Mouse (Mus musculus): Measurements from ENCODE around the gene Tff1. TPM values are rescaled to one million over a fixed set of nuclear protein-coding genes. Genes with fewer than 3 reads are reported as not detected.

Tff1 gene
- polyA plus RNA-seq (2015; fragmentation: Nextera tagmentation; extraction: Ambion mirVana): not detected in 2 replicates

DNA sequence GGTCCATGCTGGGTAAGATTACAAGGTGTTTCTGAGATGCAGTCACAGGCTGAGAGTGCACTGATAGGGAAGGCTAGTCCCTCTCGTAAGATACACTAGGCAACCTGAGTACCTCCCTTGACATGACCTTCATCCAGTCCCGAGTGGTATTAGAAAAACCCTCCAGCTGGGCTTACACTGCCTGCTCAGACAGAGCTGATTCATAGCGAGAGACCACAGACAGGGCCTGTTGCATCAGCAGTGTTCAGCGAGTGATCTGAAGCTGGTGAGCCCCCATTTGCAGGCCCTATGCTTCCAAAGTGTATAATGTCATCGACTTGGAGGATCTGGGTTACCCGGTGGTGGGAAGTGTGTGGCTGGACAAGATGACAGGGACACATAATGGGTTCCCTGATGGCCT is at the start of gene Tff1:
Tff1 (minus strand) TSS at position 151 of the 400 bp plus-strand sequence.
- 60% methylated on average over 6 of the region's 6 CpGs for WGBS
- H3K27ac ChIP-seq: no peak within 1 kb of the TSS
- ATAC-seq (replicated peaks; ENCODE audit: insufficient number of reproducible peaks, insufficient read depth, low FRiP score, low read depth): no peak

DNA sequence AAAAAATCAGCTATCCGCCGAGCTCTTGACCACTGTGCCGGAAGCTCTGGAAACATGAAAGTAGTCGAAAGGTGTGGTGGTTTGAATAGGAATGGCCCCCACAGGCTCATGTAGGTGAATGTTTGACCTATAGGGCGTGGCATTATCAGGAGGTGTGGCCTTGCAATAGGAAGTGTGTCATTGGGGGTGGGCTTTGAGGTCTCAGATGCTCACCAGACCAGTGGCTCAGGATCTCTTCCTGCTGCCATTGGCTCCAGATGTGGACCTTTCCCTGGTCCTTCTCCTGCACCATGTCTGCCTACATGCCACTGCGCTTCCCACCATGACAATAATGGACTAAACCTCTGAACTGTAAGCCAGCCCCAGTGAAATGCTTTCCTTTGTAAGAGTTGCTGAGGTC is 46.8 kb upstream of the Tff1 start:
- WGBS: 88% methylated on average over 6 of the region's 6 CpGs
- no peak overlapping the region for H3K9ac ChIP-seq
- ATAC-seq (replicated peaks; ENCODE audit: insufficient number of reproducible peaks, insufficient read depth, low FRiP score, low read depth): no peak
- H3K27ac ChIP-seq: no peak overlapping the region
- H3K27me3 ChIP-seq: no peaks in the 10 kb centered on the region
- H3K9me3 ChIP-seq (replicated peaks): no peaks in the 10 kb centered on the region
- no peaks in the 10 kb centered on the region for H3K4me1 ChIP-seq (replicated peaks)
- H3K4me2 ChIP-seq: no peak overlapping the region
- no peaks in the 10 kb centered on the region for H3K36me3 ChIP-seq
- H3K4me3 ChIP-seq: no peak overlapping the region

More for the DNA sequence above, at the start of gene Tff1:
- Histone ChIP-seq H3K4me1 (replicated peaks) (no peaks in the 10 kb centered on the region), H3K9me3 (replicated peaks) (no peaks in the 10 kb centered on the region), H3K4me2 (no peak within 1 kb of the TSS), H3K4me3 (no peak within 1 kb of the TSS), H3K36me3 (no peaks in the 10 kb centered on the region), H3K27me3 (no peaks in the 10 kb centered on the region), H3K9ac (no peak within 1 kb of the TSS)

DNA sequence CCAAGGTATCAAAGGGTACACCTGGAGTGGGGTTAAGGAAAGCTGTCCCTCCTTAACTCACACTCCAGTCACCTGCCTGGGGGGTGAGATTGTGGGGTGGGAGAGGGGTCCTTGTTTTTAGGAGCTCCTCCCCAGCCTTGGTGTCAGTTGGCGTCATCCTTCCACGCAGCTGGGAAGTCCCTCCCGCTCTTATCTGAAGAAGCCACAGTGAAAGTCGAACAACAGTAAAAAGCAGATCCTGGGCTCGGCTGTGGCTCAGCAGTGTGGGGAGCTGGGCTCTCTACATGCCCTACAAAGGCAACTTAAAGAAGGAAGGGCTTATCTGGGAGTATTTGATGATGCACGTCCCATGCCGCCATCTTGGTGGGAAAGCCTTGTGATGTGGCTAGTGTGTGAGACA is 45.2 kb upstream of the Tff1 start:
- no peaks in the 10 kb centered on the region for H3K4me1 ChIP-seq (replicated peaks)
- no peaks in the 10 kb centered on the region for H3K36me3 ChIP-seq
- H3K9me3 ChIP-seq (replicated peaks): no peaks in the 10 kb centered on the region
- no peak overlapping the region for H3K4me3 ChIP-seq
- WGBS: 55% methylated on average over 7 of the region's 7 CpGs
- H3K27me3 ChIP-seq: no peaks in the 10 kb centered on the region
- no peak overlapping the region for H3K4me2 ChIP-seq
- no peak overlapping the region for H3K9ac ChIP-seq
- ATAC-seq (replicated peaks; ENCODE audit: insufficient number of reproducible peaks, insufficient read depth, low FRiP score, low read depth): no peak
- H3K27ac ChIP-seq: no peak overlapping the region

DNA sequence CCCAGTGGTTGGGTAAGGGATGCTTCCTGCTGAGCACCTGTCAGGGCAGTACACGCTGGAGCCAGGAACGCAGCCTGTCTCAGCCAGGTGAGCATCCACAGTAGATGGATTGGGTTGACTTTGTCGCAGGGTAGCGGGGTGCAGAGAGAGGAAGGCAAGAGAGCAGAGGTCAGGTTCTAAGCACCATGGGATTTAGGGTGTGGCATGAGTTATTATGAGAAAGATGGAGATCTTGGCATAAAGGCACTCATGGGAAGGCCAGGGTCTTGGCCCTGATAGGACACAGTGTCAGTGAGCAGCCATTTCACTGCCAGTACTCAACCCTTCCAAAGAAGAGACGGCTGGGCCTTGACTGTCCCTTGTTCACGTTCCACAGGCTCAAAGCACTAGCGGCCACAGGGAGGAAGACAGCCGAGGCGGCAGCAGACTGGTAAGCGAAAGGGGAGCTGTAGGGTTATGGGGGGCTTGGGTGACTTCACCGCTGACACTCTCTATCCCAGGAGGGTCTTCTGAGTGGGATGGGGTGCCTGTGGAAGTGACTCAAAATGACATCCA is 44.4 kb upstream of the Tff1 start:
- ATAC-seq (replicated peaks; ENCODE audit: insufficient number of reproducible peaks, insufficient read depth, low FRiP score, low read depth): no peak
- Histone ChIP-seq H3K27me3 (no peaks in the 10 kb centered on the region), H3K9ac (no peak overlapping the region), H3K4me1 (replicated peaks) (no peaks in the 10 kb centered on the region), H3K9me3 (replicated peaks) (no peaks in the 10 kb centered on the region), H3K27ac (no peak overlapping the region), H3K4me3 (no peak overlapping the region), H3K4me2 (no peak overlapping the region), H3K36me3 (no peaks in the 10 kb centered on the region)
- WGBS: 89% methylated on average over 11 of the region's 11 CpGs

DNA sequence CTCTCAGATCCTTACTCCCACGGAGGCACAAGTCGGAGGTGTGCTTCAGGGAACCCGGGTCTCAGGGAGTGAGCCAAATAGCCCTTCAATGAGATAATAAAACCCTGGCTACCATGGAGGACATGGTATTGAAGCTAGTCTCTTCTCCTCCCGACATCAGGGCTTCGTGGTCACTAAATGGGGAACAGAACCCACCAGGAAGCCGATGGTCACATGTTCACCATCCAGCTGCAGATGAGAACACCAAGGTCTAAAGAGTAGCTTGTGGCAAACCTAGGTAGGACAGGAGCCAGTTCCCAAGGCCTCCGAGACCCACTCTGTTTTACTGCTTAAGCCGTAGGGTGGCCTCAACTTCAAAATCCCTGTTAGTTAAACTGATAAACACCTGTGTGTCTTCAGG is 43.6 kb upstream of the Tff1 start:
- no peak overlapping the region for H3K9ac ChIP-seq
- H3K4me2 ChIP-seq: no peak overlapping the region
- H3K36me3 ChIP-seq: no peaks in the 10 kb centered on the region
- no peaks in the 10 kb centered on the region for H3K4me1 ChIP-seq (replicated peaks)
- H3K27ac ChIP-seq: no peak overlapping the region
- H3K27me3 ChIP-seq: no peaks in the 10 kb centered on the region
- WGBS: 73% methylated on average over 8 of the region's 8 CpGs
- H3K4me3 ChIP-seq: peak overlapping the region; percentile 10; the same call in 1 of the 2 replicates
- no peaks in the 10 kb centered on the region for H3K9me3 ChIP-seq (replicated peaks)
- ATAC-seq (replicated peaks; ENCODE audit: insufficient number of reproducible peaks, insufficient read depth, low FRiP score, low read depth): no peak

DNA sequence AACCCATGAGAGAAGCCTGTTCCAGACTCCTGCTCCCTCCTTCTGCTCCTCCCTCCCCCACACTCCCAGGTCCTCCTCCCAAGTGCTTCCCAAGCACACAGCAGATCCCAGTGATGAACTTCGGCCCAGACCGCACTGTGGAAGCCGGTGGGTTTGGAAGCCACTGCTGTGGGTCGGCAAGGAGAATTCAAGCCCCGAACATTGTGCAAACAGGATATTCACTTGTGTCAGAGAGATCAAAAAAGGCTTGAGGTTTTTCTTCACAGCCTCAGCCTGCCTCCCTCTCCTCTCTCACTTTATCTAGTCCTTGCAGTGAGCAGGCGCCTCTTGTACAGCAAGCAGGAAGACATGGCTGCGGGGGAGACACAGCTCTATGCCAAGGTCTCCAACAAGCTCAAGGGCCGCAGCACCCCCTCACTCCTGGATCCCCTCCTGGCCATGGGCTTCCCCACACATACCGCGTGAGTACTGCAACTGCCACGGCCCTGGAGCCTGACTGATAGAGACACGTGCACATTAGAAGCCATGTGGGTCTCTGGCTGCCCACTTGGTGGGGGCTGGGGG is 42.8 kb upstream of the Tff1 start, which contains the start of gene Ubash3a:
Ubash3a (plus strand) TSS at position 103 of the 564 bp plus-strand sequence.
- WGBS: 37% methylated on average over 12 of the region's 12 CpGs
- no peaks in the 10 kb centered on the region for H3K4me1 ChIP-seq (replicated peaks)
- no peak within 1 kb of the TSS for H3K27ac ChIP-seq
- H3K36me3 ChIP-seq: no peaks in the 10 kb centered on the region
- no peaks in the 10 kb centered on the region for H3K9me3 ChIP-seq (replicated peaks)
- no peak for ATAC-seq (replicated peaks; ENCODE audit: insufficient number of reproducible peaks, insufficient read depth, low FRiP score, low read depth)
- H3K4me2 ChIP-seq: peak within 1 kb of the TSS; percentile 31; the same call in 1 of the 2 replicates
- peak within 1 kb of the TSS; percentile 10; the same call in 1 of the 2 replicates for H3K4me3 ChIP-seq
- H3K9ac ChIP-seq: no peak within 1 kb of the TSS
- no peaks in the 10 kb centered on the region for H3K27me3 ChIP-seq

DNA sequence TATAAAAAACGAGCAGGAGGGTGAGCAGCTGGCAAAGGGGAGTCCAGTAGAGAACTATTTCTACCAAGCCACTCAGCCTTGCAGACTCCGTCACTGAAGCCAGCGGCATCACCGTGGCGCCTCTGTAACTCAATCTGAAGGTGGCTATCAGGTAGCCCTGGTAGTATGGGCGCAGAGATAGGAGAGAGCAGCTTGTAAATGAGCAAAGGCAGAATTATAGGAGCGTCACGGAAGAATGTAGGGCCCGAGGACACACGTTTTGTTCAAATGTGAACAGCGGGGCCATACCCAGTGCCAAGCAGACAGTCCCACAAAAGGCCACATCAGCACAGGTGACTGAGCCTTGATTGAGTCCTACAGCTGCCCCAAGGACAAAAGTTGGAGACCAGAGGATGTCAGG is 33.8 kb upstream of the Tff1 start, which contains the start of gene Tmprss3:
Tmprss3 (minus strand) TSS at position 101 of the 400 bp plus-strand sequence.
- no peak within 1 kb of the TSS for H3K4me2 ChIP-seq
- no peak within 1 kb of the TSS for H3K9ac ChIP-seq
- no peaks in the 10 kb centered on the region for H3K36me3 ChIP-seq
- H3K4me3 ChIP-seq: no peak within 1 kb of the TSS
- ATAC-seq (replicated peaks; ENCODE audit: insufficient number of reproducible peaks, insufficient read depth, low FRiP score, low read depth): no peak
- 82% methylated on average over 11 of the region's 11 CpGs for WGBS
- no peak within 1 kb of the TSS for H3K27ac ChIP-seq
- 0 out of 2 replicates have a peak, but pooled peaks cover 2% of the 10 kb centered on the region for H3K27me3 ChIP-seq
- no peaks in the 10 kb centered on the region for H3K9me3 ChIP-seq (replicated peaks)
- no peaks in the 10 kb centered on the region for H3K4me1 ChIP-seq (replicated peaks)

DNA sequence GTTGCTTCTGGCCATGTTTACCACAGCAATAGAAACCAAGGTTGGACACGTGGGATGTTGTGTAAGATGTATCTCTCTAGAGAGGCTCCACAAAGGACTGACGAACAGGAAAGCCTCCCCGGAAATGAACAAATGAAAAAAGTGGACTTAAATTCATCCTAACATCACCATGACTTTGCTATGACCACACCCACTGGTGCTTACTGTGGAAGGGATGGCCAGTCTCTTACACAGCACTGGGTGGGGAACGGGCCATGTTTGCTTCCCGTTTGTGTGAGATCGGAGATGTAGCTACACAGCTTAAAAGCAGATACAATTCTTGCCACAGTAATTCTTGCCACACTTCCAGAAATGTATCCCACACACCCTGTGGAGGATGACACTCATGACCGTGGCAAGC is 31.2 kb upstream of the Tff1 start:
- WGBS: 82% methylated on average over 7 of the region's 7 CpGs
- Histone ChIP-seq H3K9me3 (replicated peaks) (no peaks in the 10 kb centered on the region), H3K4me3 (no peak overlapping the region), H3K9ac (no peak overlapping the region), H3K4me2 (no peak overlapping the region), H3K4me1 (replicated peaks) (no peaks in the 10 kb centered on the region), H3K27ac (no peak overlapping the region), H3K27me3 (0 out of 2 replicates have a peak, but pooled peaks cover 2% of the 10 kb centered on the region), H3K36me3 (no peaks in the 10 kb centered on the region)
- ATAC-seq (replicated peaks; ENCODE audit: insufficient number of reproducible peaks, insufficient read depth, low FRiP score, low read depth): no peak

DNA sequence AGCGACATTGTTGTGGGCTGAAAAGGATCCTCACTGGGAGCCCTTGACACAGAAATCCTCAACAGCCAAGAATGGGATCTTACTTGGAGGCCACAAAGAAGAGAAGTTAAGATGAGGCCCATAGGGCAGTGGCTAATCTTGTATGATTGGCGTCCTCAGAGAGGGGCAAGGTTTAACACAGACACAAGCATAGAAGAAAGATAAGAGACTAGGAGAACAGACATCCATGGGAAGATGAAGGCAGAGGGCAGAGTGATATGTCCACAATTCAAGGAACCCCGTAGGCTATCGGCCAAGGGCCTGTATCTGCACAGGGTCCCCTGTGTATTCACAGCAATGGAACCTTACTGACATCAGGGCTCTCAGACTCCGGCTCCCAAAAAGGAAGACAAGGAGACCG is 30.1 kb upstream of the Tff1 start:
- Histone ChIP-seq H3K9ac (no peak overlapping the region), H3K4me2 (no peak overlapping the region), H3K36me3 (no peaks in the 10 kb centered on the region), H3K4me1 (replicated peaks) (no peaks in the 10 kb centered on the region), H3K9me3 (replicated peaks) (no peaks in the 10 kb centered on the region), H3K27ac (no peak overlapping the region), H3K4me3 (no peak overlapping the region), H3K27me3 (0 out of 2 replicates have a peak, but pooled peaks cover 2% of the 10 kb centered on the region)
- ATAC-seq (replicated peaks; ENCODE audit: insufficient number of reproducible peaks, insufficient read depth, low FRiP score, low read depth): no peak
- 72% methylated on average over 6 of the region's 6 CpGs for WGBS

DNA sequence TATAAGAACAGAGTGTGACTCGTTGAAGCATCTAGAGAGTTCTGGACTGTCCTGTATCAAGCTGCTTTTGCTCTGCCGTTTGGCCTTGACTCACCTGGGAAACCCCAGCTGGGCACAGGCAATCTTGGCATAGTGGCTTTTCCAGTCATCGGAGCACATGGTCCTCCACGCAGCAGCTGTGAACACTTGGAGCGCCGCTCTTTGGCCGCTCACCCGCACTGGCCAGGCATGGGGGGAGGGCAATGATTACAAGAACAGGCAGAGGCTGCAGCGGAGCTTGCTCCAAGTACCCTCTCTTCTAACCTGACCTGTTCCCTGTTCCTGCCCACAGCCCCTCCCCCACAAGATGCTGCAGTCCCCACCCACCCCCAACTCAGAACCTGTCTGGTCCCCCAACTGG is 28.3 kb upstream of the Tff1 start:
- Histone ChIP-seq H3K27ac (no peak overlapping the region), H3K36me3 (no peaks in the 10 kb centered on the region), H3K4me2 (no peak overlapping the region), H3K9ac (no peak overlapping the region), H3K4me3 (no peak overlapping the region), H3K4me1 (replicated peaks) (no peaks in the 10 kb centered on the region), H3K9me3 (replicated peaks) (no peaks in the 10 kb centered on the region), H3K27me3 (peaks cover 4% of the 10 kb centered on the region; the same call in 1 of the 2 replicates)
- 72% methylated on average over 9 of the region's 9 CpGs for WGBS
- no peak for ATAC-seq (replicated peaks; ENCODE audit: insufficient number of reproducible peaks, insufficient read depth, low FRiP score, low read depth)

DNA sequence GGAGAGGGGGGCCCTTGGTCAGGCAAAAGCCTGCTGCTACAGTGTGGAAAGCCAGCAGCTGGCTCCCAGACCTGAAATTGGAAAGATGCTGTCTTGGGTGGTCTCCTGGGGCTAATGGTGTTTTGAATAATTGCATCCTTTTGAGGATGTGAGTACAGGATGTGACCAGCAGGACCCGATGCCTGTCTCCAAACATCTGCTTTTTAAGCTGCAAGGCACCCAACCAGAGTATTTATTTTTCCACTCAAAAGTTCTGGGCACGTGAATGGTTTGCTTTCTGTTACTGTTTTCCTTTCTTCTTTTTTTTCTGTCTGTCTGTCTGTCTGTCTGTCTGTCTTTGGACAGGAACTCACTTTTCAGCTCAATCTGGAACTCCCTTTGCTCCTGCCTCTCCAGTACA is 27.6 kb upstream of the Tff1 start:
- no peak for ATAC-seq (replicated peaks; ENCODE audit: insufficient number of reproducible peaks, insufficient read depth, low FRiP score, low read depth)
- Histone ChIP-seq H3K27ac (no peak overlapping the region), H3K36me3 (no peaks in the 10 kb centered on the region), H3K27me3 (peaks cover 11% of the 10 kb centered on the region; the same call in 1 of the 2 replicates), H3K4me1 (replicated peaks) (no peaks in the 10 kb centered on the region), H3K4me3 (no peak overlapping the region), H3K4me2 (no peak overlapping the region), H3K9ac (no peak overlapping the region), H3K9me3 (replicated peaks) (no peaks in the 10 kb centered on the region)
- WGBS: 46% methylated on average over 2 of the region's 2 CpGs

DNA sequence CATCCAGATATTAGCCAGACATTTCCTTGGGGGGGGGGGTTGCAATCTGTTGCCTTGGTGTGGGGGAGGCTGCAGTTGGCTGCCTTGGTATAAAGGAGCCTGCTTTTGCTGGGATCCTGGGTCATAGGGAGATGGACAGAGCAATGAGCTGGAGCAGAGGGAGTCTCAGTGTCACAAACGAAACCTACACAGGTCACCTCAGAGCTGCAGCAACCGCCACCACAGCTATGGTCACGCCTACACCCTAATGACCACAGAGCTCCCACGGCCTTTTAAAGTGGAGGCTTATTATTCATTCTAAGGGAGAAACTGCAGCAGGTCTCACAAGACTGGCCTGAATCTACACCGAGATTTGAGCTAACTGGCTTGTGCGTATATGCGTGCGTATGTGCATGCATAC is 26.7 kb upstream of the Tff1 start:
- Histone ChIP-seq H3K4me1 (replicated peaks) (no peaks in the 10 kb centered on the region), H3K36me3 (no peaks in the 10 kb centered on the region), H3K9me3 (replicated peaks) (no peaks in the 10 kb centered on the region), H3K27me3 (peaks cover 11% of the 10 kb centered on the region; the same call in 1 of the 2 replicates), H3K4me3 (no peak overlapping the region), H3K9ac (no peak overlapping the region), H3K4me2 (no peak overlapping the region), H3K27ac (no peak overlapping the region)
- no peak for ATAC-seq (replicated peaks; ENCODE audit: insufficient number of reproducible peaks, insufficient read depth, low FRiP score, low read depth)
- 77% methylated on average over 8 of the region's 8 CpGs for WGBS
